Mouse (Mus musculus) spleen, postnatal 14 days (tissue): ENCODE data around the gene Plekhj1.

ENCODE experiments used
- DNase-seq, 2 experiments: peaks; one replicate each; pipeline ENCODE4 v3.0.0; 2021 to 2022; ENCODE audit warnings: low spot score in 2 of 2

The Plekhj1 gene

DNA sequence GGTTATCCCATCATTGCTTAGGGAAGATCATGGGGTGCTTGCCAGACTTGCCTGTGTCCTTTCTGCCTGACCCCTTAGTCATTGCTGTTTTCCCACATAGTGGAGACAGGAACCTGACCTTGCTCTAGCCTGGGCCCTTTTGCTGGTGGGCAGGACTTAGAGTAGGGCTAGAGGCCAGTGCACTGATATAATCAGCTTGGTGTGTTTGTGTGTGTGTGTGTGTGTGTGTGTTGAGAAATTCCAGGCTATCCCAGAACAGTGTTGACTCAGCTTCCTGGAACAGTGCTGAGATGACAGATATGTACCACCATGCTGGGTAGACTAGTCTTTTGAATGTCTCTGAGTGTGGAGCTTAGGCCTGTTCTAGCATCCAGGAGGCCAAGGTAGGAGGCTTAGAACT, 18.9 kb downstream of the Plekhj1 start:
- no peak for DNase-seq

DNA sequence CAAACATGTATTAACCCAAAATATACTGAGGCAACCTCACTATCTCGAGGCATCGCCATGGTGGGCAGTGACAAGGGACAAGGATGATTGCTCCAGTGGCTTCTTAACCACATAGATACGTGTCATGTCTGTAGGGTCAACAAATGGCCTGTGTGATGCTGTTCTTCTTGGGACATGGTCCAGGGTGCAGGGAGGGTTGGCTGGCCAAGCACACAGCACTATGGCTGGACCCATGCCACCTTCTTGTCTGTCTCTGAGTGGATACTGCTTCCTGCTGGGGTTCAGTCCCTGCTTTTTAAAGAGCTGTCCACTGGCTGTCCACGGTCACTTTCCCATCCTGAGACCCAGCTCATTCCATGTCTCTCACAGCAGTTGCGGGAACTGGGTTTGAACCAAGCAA, 21.3 kb downstream of the Plekhj1 start:
- no peak for DNase-seq

GRCm38 (mm10) chr10:80776358-80776869, 22.0 kb downstream of the Plekhj1 start:
- DNase-seq = no peak

GRCm38 (mm10) chr10:80775731-80776130, 22.7 kb downstream of the Plekhj1 start:
- DNase-seq = no peak

GRCm38 (mm10) chr10:80774981-80775380, 23.4 kb downstream of the Plekhj1 start:
- DNase-seq = no peak

DNA sequence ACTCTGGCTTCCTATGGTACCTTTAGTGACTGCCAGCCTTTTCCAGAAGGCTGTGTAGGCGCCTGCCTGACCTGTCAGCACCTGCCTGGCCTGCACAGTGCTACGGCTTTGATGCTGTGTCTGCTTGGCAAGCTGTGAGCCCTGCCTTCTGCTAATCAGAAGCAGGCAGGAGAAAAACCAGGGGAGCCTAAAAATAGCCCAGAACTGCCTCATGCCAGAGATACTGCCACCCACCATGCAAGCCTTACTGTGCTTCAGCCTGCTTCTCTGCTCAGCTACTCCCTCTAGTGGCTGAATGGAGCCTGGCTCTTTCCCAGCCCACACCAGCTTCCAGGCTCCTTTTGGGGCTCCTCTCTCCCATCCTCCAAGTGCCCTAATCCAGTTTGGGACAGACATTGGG, 23.9 kb downstream of the Plekhj1 start:
- DNase-seq = peak; percentile 37 to 68

GRCm38 (mm10) chr10:80773816-80774215, 24.6 kb downstream of the Plekhj1 start:
- DNase-seq = no peak

DNA sequence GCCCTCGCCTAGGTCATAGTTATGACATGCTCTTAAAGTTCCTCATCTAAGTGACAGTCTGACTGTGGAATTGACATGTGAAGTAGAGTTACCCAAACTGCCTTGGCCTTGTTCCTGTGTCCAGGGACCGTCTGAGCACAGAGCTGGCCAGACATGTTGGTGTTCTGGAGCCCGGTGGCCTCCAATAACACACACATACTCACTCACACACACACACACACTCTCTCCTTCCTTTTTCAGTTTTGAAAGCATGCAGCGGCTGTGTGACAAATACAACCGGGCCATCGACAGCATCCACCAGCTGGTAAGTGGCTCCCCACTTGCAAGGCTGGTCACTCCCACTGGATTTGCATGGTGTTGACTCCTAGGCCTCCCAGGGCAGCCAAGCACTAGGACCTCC, 30.1 kb downstream of the Plekhj1 start:
- no peak for DNase-seq

DNA sequence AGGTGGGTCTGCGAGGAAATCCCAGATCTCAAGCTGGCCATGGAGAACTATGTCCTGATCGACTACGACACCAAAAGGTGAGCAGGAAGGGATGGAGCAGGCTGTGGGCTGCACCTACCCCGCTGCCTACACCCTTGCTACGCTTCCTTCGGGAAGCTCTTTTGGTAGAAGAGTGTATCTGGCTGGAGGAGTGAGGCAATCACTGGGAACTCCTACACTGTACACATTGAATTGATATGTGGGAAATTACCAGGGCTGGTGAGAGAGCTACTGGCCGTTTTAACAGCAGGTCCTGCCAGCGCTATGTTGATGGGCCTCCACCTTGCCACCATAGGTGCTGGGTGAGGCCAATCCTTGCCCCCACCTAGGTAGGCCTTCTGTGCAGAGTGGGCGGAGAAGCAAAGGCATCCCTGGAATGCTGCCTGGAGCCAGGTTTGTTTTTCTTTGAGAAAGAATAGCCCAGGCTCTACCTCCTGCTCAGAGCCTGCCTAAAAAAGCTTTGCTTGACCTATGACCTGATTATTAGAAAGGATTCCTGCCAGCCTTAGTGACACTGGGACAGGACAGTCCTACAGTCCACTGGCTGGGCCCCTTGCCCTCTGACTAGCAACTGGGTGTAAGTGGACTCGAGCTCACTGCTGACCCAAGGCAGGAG, 32.1 kb downstream of the Plekhj1 start:
- no peak for DNase-seq

DNA sequence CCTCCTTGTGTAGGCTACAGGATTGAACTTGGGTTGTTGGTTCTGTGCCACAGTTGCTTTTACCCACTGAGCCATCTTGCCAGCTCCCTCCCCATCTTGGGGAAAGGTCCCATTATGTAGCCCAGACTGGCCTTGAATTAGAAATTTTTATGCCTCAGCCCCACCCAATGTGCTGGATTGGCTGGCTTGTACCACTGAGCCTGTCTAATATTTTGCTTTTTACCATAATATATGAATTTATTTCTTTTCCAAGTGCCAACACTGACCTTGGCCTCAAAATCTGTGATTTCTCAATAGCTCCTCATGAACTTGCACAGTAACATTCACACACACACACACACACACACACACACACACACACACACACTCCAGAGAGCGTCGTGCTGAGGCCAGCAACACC, 32.7 kb downstream of the Plekhj1 start:
- DNase-seq = no peak

DNA sequence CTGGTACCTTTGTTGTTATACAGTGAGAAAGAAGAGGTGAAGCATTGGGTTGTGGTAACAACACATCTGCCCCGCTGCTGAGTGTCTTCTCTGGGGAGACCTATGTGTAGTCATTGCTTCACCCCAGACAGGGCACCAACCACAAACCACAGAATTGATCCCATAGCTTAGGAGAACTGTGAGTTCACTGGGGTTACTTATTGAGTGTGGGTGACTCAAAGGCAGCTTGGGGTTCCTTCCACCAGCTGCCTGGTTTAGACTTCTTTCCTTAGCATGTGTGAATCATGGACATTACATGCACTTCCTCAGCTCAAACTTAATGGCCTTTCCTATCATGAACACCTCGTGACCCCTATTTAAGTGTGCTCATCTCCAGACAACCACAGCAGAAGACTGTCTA, 34.9 kb downstream of the Plekhj1 start:
- DNase-seq = no peak

DNA sequence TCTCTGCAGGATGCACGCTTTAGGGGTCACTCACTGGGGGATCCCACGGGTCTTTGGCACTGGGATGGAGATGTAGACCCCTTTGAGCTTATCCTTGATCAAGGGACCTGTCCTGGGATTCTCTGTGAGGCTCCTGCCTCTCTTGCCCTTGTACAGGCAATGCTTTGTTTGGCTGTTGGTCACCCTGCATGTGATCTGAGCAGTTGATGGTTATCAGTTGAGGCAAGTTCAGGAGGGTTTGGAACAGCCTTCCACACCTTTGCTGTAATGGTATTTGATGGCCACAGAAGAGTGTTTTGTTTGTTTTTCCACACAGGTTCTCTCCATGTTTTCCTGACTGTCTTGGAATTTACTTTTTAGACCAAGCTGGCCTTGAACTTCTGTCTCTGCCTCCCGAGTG, 36.6 kb downstream of the Plekhj1 start:
- DNase-seq = no peak

DNA sequence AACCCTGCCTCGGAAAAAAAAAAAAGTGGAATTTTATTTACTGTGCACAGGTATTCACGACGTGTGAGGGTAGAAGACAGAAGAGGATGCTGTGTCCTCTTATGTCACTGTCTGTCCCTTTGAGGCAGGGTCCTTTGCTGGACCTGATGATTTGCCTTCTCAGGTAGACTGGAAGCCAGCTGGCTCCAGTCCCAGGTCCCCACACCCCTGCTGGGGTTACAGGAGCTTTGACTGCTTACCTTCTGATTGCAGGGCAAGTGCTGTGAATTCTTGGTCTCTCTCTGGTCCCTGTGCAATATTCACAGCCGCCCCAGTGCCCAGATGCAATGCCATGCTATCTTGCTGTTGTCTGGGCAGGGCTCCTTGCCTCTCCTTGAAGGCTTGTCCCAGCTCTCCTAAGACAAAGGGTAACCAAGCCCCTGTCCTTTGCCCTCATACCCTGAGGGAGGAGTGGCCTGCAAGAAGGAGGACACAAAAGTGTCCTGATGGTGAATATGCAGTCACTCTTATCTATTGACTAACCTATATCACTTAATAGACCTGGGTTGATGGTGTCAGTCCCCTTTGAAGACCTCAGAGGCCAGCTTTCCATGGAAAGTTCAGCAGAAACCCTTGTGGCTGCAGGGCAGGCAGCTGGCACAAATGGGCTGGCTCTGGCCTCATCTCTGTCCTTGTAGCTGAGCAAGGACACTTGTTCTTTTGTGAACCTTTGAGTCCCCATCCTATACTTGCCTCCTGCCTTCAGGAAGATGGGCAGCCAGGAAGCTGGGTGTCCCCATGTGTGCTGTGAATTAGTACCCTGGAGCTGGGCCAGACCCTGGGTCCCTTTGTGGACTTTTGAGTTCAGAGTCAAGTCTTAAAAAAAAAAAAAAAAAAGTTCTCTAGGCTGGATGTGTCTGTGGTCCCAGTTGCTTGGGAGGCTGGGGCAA, 37.6 kb downstream of the Plekhj1 start:
- no peak for DNase-seq

- DNase-seq = no peak
These were observed 39.8 kb downstream of the Plekhj1 start for GRCm38 (mm10) chr10:80758651-80759050.

GRCm38 (mm10) chr10:80757717-80758116, 40.7 kb downstream of the Plekhj1 start:
- peak; percentile 49 to 66 for DNase-seq

- DNase-seq = no peak
These were observed 41.5 kb downstream of the Plekhj1 start for GRCm38 (mm10) chr10:80756967-80757366.

DNA sequence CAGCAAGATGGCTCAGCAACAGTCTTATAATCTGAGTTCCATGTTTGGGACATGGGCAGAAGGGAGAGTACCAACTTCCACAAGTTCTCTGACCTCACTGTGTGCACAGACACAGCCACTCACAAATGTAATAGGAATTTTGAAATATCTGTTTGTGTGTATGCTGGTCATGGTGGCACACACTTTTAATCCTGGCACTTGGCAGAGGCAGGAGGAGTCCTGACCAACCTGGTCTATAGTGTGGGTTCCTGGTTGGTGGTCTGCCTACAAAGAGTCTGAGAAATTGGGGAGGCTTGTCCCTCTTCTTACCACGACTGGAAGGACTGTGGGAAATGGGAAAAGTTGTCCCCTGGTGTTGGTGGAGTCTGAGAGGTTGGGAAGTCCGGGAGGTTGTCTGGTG, 41.9 kb downstream of the Plekhj1 start:
- no peak for DNase-seq

DNA sequence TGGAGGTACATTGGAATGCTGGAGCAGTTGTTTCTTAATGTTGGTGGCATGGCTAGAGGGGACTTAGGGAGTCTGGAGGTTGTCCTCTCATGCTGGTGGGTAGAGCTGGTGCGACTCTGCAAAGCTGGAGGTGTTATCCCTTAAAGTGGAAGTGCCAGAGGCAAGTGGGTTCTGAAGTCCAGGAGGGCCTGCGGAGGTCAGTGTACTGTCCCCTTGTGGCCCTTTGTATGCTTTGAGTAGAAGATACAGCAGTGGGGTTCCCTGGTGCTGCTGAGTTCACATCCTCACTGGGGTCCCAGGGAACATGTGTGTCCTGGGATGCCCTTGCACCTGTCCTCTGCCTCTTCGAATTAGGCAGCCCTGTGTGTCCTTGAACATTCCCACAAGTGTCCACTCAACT, 42.3 kb downstream of the Plekhj1 start:
- DNase-seq = no peak

- DNase-seq = no peak
These were observed 43.0 kb downstream of the Plekhj1 start for GRCm38 (mm10) chr10:80755291-80756015.

DNA sequence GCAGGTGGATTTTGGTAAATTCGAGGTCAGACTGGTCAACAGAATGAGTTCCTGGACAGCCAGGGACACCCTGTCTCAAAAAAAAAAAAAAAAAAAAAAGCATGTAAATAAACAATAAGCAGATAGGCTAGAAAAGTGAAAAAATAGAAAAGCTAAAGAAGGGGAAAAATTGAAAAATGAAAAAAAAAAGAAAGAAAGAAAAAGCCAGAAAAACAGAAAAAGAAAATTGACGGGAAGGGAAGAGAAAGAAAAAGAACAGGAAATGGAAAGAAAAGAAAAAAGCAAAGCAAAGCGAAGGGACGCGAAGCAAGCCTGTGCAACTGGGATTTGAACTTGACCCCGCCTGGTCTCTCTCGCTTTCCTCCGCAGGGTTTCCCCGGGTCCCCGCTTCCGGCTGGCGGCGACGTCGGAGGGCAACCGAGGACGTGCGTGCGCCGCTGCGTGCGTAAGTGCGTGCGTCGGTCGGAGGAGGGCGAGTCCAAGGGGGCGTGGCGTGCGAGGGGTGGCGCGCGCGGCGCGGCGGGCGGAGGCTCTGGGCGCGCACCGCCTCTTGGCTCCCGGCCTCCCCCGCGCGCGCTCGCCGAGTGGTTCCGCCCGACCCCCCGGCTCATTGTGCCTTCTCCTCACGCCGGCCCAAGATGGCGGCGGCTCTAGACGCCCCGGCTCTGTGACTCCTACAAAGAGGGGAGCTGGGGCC, 43.7 kb downstream of the Plekhj1 start, which contains the start of gene Dot1l:
Gene Dot1l, plus strand, starts transcription at position 613 of the 697 bp plus-strand sequence.
- peak; percentile 99 for DNase-seq

DNA sequence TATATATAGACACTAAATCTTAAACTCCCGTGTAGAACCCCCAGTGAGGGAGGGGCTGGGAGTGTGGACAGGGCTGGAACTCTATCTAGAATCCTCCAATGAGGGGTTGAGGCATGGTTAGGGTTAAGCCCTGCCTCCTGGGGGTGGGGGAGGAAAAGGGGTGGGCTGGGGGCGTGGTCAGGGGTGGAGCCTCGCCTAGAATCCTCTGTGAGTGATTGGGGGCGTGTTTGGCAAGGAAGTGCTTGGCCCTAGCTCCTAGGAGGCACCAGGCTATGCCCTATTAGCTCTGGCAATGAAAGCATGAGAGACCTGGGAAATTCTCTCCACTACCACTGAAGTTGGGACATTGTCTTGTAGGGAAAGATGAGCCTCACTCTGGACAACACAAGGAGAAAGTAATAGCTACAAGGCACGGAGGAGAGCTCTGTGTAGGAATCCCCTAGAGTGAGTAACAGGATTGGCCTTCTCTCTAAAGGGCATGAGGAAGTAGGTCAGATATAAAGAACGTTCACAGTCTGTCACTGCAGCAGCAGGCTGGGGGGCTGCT, 46.3 kb downstream of the Plekhj1 start:
- peak; percentile 27 to 55 for DNase-seq
